Mouse (Mus musculus) heart, embryonic 16.5 days (tissue): ENCODE data around the gene Gmip. TPM values are rescaled to one million over a fixed set of nuclear protein-coding genes. Genes with fewer than 3 reads are reported as not detected.

ENCODE experiments used
- ATAC-seq: fragments of 200-750 bp; cut with Nextera tagmentation; replicated peaks from 2 replicates; pipeline ENCODE4 v1.8.0; 2017; ENCODE audit warnings: moderate number of reproducible peaks; ENCODE audit not compliant: insufficient read depth, low FRiP score; ENCODE audit errors: extremely low read depth
- H3K27ac ChIP-seq: fragments of 300-500 bp; sonication (generic); 2 replicates; pipeline ENCODE4 v1.5.1; 2014; ENCODE audit warnings: mild to moderate bottlenecking, low read length, control low read depth, moderate library complexity
- H3K27me3 ChIP-seq: fragments of 300-500 bp; sonication (generic); 2 replicates; pipeline ENCODE4 v1.6.1; 2014; ENCODE audit warnings: low read length, mixed read lengths; ENCODE audit not compliant: control insufficient read depth, insufficient read depth
- H3K36me3 ChIP-seq: fragments of 300-500 bp; sonication (generic); 2 replicates; pipeline ENCODE4 v1.6.1; 2014; ENCODE audit not compliant: control insufficient read depth, insufficient read depth
- H3K4me1 ChIP-seq: fragments of 300-500 bp; sonication (generic); 2 replicates; pipeline ENCODE4 v1.6.1; 2014; ENCODE audit warnings: low read length, mixed read lengths; ENCODE audit not compliant: control insufficient read depth, insufficient read depth
- H3K4me2 ChIP-seq: fragments of 300-500 bp; sonication (generic); 2 replicates; pipeline ENCODE4 v1.6.1; 2014; ENCODE audit warnings: low read depth, mild to moderate bottlenecking, control low read depth, low read length
- H3K4me3 ChIP-seq: fragments of 300-500 bp; sonication (generic); 2 replicates; pipeline ENCODE4 v1.5.1; 2014; ENCODE audit warnings: mild to moderate bottlenecking, control low read depth, low read length
- H3K9ac ChIP-seq: fragments of 300-500 bp; sonication (generic); 2 replicates; pipeline ENCODE4 v1.6.1; 2014; ENCODE audit warnings: low read length, control low read depth
- H3K9me3 ChIP-seq: fragments of 300-500 bp; sonication (generic); replicated peaks from 2 replicates; pipeline ENCODE4 v1.6.1; 2016; ENCODE audit warnings: low read length; ENCODE audit not compliant: control insufficient read depth
- WGBS: fragments of 180-500 bp; shearing (Covaris S2); extraction: QIAGEN DNeasy Blood & Tissue Kit; methylation state at CpG from one replicate; pipeline ENCODE4 v1.1.7; 2014; 5-methylcytosine and 5-hydroxymethylcytosine counted together
- polyA plus RNA-seq: library from polyadenylated mRNA; unstranded; fragments of >200 nt; fragmentation: Nextera tagmentation; extraction: Ambion mirVana; gene quantifications from 2 replicates; pipeline ENCODE4 v1.2.1, GENCODE M21; 2015

Gene Gmip
- polyA plus RNA-seq, 1 experiment from 2014 or later, result 9.8 TPM

DNA sequence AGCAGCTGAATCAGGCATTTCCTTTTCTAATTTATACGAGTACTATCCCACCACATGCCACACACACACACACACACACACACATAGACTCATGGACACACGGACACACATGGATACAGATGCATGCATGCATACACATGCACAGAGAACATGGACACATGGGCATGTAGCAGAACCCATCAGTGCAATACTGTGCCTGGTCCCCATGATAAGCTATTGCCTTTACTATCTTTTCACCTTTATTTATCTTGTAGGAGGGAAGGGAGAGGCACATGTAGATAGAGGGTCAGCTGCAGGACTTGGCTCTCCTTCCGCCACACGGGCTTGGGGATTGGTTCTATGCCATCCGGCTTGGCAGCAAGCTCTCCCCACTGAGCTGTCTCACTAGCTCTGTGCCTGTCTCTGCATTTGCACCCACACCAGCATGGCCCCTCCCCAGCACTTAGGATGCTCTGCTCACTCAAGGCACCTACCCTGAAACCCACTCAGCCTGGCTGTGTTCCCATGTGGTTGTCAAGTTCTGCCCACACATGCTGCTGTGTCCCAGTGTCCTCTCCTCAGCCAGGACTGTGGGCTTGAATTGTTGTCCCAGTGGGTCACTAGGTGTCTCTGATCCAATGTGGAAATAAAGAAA is 55.0 kb downstream of the Gmip start:
- WGBS, result 76% methylated on average over 5 of the region's 5 CpGs
- Histone ChIP-seq H3K36me3 (no peaks in the 10 kb centered on the region), H3K4me1 (no peaks in the 10 kb centered on the region; the same call in 1 of the 2 replicates), H3K4me2 (no peak overlapping the region), H3K27ac (no peak overlapping the region), H3K4me3 (no peak overlapping the region), H3K9ac (no peak overlapping the region), H3K9me3 (no peaks in the 10 kb centered on the region), H3K27me3 (no peaks in the 10 kb centered on the region)
- ATAC-seq, result no peak; the same call in 1 of the 2 replicates

DNA sequence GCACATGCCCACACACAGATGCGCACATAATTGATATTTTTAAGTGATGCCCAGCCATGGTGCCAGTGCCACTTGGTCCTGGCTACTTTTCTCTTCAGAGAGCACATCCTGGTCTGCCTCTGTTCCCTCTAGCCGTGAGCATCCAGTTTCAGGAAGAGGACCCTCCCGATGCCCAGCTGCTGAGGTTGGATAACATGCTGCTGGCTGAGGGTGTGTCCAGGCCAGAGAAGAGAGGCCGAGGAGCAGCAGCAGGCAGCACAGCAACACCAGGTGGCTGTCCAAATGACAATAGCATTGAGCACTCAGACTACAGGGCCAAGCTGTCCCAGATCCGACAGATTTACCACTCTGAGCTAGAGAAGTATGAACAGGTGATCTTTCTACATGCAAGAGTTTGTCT is 55.7 kb downstream of the Gmip start:
- Histone ChIP-seq H3K27ac (no peak overlapping the region), H3K36me3 (no peaks in the 10 kb centered on the region), H3K9ac (no peak overlapping the region), H3K4me3 (no peak overlapping the region), H3K27me3 (no peaks in the 10 kb centered on the region), H3K9me3 (no peaks in the 10 kb centered on the region), H3K4me2 (no peak overlapping the region), H3K4me1 (no peaks in the 10 kb centered on the region; the same call in 1 of the 2 replicates)
- WGBS, result 74% methylated on average over 5 of the region's 5 CpGs
- ATAC-seq, result no peak

DNA sequence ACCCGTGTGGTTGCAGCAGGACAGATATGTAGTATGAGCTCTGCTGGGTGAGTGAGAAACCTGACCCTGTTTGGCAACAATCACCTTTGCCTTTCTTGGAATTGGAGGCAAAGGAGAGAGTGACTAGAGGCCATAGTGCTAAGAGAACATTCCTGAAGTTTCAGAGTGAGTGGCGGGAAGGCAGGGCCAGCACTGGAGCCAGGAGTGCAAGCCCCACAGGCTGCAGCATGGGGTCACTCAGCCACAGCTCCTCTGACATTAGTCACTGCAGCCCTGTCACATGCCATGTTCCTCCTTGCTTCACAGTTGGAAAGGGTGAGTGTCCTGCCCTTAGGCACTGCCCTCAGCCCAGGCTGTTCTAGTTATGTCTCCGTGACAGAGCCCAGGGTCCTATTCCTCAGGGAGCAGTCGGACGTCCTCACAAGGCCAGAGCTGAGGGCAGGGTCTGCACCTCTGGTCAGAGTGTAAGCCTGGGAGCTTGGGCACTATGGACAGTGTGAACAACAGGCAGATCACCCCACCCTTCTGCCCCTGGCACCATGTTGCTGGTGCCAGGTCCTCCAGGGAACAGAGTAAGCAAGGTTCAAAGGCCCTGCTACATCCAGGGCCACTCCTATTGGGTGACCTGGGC is 59.3 kb downstream of the Gmip start:
- no peaks in the 10 kb centered on the region for H3K27me3 ChIP-seq
- no peaks in the 10 kb centered on the region; the same call in 1 of the 2 replicates for H3K4me1 ChIP-seq
- H3K9me3 ChIP-seq, result no peaks in the 10 kb centered on the region
- H3K4me3 ChIP-seq, result no peak overlapping the region
- H3K36me3 ChIP-seq, result no peaks in the 10 kb centered on the region
- no peak overlapping the region for H3K4me2 ChIP-seq
- 62% methylated on average over 5 of the region's 5 CpGs for WGBS
- no peak for ATAC-seq
- H3K27ac ChIP-seq, result no peak overlapping the region
- H3K9ac ChIP-seq, result no peak overlapping the region

DNA sequence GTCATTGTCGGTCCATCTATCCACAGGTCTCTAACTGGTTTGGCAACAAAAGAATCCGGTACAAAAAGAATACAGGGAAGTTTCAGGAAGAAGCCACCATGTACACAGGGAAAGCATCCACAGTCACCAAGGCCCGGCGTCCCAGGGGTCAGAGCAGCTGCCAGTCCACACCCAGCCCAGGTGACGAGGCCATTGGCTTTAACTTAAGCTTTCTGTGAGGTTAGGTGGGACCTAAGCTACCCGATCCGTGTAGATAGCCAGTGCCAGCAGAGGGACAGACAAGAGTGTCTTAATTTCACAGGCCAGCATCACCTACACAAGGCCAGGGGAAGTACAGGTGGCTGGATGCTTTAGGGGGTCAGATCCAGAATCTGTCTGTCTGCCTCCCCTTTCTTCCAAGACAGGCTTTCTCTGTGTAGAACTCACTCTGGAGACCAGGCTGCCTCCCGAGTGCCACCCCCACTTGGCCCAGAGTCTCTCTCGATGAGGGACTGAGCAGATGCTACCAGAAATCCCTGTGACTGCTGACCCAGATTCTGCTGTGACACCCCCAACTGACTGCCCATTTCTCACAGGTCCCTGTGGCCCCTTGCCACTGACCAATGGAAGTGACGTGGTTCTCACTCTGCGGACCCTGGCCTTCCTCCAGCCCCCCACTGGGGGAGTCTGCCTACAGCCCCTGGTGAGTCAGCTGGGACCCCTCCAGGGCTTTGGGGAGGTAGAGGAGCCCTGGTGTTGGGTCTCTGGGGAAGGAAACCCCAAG is 61.7 kb downstream of the Gmip start:
- ATAC-seq, result no peak
- WGBS, result 80% methylated on average over 11 of the region's 11 CpGs

DNA sequence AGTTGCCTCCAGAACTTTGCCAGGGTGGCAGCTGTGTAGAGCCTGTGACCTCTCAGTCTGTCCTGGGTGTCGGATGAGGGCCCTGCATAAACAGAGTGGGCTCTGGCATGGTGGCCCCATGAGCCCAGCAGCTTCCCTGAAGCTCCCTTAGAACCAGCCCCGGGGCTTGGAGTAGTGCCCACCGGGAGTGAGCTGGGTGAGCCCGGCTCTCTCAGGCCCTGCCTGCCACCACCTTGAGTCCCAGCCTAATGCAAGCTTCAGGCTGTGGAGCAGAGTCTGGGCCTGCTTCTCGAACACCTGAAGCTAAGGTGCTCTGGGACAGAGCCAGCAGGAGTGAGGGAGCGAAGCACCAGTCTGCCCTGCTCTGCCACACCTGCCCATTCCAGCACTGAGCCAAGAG is 62.4 kb downstream of the Gmip start:
- Histone ChIP-seq H3K4me3 (no peak overlapping the region), H3K27me3 (peaks cover 2% of the 10 kb centered on the region; the same call in 1 of the 2 replicates), H3K9ac (no peak overlapping the region), H3K9me3 (no peaks in the 10 kb centered on the region), H3K27ac (no peak overlapping the region), H3K36me3 (no peaks in the 10 kb centered on the region), H3K4me2 (no peak overlapping the region), H3K4me1 (no peaks in the 10 kb centered on the region; the same call in 1 of the 2 replicates)
- WGBS, result 66% methylated on average over 6 of the region's 6 CpGs
- no peak for ATAC-seq

More for the DNA sequence above, 61.7 kb downstream of the Gmip start:
- no peaks in the 10 kb centered on the region for H3K9me3 ChIP-seq
- H3K27me3 ChIP-seq, result peaks cover 2% of the 10 kb centered on the region; the same call in 1 of the 2 replicates
- no peak overlapping the region for H3K27ac ChIP-seq
- H3K4me2 ChIP-seq, result no peak overlapping the region
- no peak overlapping the region for H3K4me3 ChIP-seq
- H3K4me1 ChIP-seq, result no peaks in the 10 kb centered on the region; the same call in 1 of the 2 replicates
- no peaks in the 10 kb centered on the region for H3K36me3 ChIP-seq
- H3K9ac ChIP-seq, result no peak overlapping the region

Other genes starting within 250 kb of the Gmip start
- gene Zfp868, start 183.1 kb upstream of the Gmip start, polyA plus RNA-seq, result 14.9 and 15.6 TPM in 2 replicates
- 1.2 TPM in 2 replicates for gene Zfp964, start 154.2 kb upstream of the Gmip start, polyA plus RNA-seq
- 19.8 and 20.4 TPM in 2 replicates for gene Zfp869, start 98.0 kb upstream of the Gmip start, polyA plus RNA-seq
- 3.9 and 5.1 TPM in 2 replicates for gene Zfp963, start 58.7 kb upstream of the Gmip start, polyA plus RNA-seq
- gene Gm20422, start 33.8 kb upstream of the Gmip start, polyA plus RNA-seq, result 0.25 TPM in 1 of 2 replicates, not detected in the other
- gene Atp13a1, start 17.5 kb upstream of the Gmip start, polyA plus RNA-seq, result 29.3 TPM in 2 replicates
- gene Zfp866, start 17.5 kb upstream of the Gmip start, polyA plus RNA-seq, result 18.0 and 20.3 TPM in 2 replicates
- 0.20 and 0.21 TPM in 2 replicates for gene Lpar2, start 13.8 kb downstream of the Gmip start, polyA plus RNA-seq
- 4.1 and 5.4 TPM in 2 replicates for gene Pbx4, start 23.8 kb downstream of the Gmip start, polyA plus RNA-seq
- gene Cilp2, start 79.0 kb downstream of the Gmip start, polyA plus RNA-seq, result 0.29 and 0.47 TPM in 2 replicates
- 1.1 and 2.0 TPM in 2 replicates for gene Tssk6, start 93.5 kb downstream of the Gmip start, polyA plus RNA-seq
- 372 and 379 TPM in 2 replicates for gene Ndufa13, start 93.9 kb downstream of the Gmip start, polyA plus RNA-seq
- gene Yjefn3, start 94.0 kb downstream of the Gmip start, polyA plus RNA-seq, result 8.2 and 8.7 TPM in 2 replicates
- gene Gatad2a, start 187.7 kb downstream of the Gmip start, polyA plus RNA-seq, result 26.2 and 26.8 TPM in 2 replicates
- 38.4 and 42.9 TPM in 2 replicates for gene Mau2, start 234.1 kb downstream of the Gmip start, polyA plus RNA-seq
- 30.0 and 30.4 TPM in 2 replicates for gene Sugp1, start 234.1 kb downstream of the Gmip start, polyA plus RNA-seq